Mouse (Mus musculus): ENCODE results near the gene Gm4922. TPM values are rescaled to one million over a fixed set of nuclear protein-coding genes. Genes with fewer than 3 reads are reported as not detected.

The Gm4922 gene
- polyA plus RNA-seq (2015; fragmentation: Nextera tagmentation; extraction: Ambion mirVana), result not detected in 2 replicates

DNA sequence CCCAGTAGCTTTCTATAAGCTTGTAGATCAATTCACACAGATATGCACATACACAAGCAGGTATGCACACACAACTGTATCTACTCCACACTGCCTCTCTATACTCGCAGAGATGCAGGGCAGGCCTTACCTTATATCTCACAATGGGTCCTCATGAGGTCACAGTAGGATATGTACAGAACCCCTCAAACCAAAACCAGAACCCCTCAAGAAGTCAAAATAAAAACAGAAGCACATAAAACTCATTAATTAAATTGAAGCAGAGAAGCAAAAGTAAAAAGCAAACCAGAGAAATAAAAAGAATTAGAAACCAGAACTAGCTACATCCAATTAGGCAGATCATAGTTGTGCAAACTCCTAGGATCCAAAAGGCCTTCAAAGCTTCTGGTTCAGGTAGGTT lies at the start of gene Gm4922:
Gene Gm4922, minus strand, starts transcription at position 101 of the 400 bp plus-strand sequence.
- H3K4me2 ChIP-seq (replicated peaks), result no peak within 1 kb of the TSS
- H3K27me3 ChIP-seq, result no peaks in the 10 kb centered on the region
- 86% methylated on average over 1 of the region's 1 CpGs for WGBS
- 0 out of 2 replicates have a peak, but pooled peaks cover 2% of the 10 kb centered on the region for H3K9me3 ChIP-seq
- H3K36me3 ChIP-seq, result no peaks in the 10 kb centered on the region
- H3K27ac ChIP-seq, result no peak within 1 kb of the TSS
- no peaks in the 10 kb centered on the region for H3K4me1 ChIP-seq
- H3K4me3 ChIP-seq, result no peak within 1 kb of the TSS
- ATAC-seq (ENCODE audit: low FRiP score, low read depth), result no peak
- H3K9ac ChIP-seq, result no peak within 1 kb of the TSS

GRCm38 (mm10) chr10:18835684-18836479 lies 49.3 kb upstream of the Gm4922 start:
- Histone ChIP-seq H3K9ac (no peak overlapping the region), H3K4me3 (no peak overlapping the region), H3K9me3 (no peaks in the 10 kb centered on the region), H3K27me3 (no peaks in the 10 kb centered on the region), H3K4me1 (0 out of 2 replicates have a peak, but pooled peaks cover 3% of the 10 kb centered on the region), H3K4me2 (replicated peaks) (no peak overlapping the region), H3K27ac (no peak overlapping the region), H3K36me3 (no peaks in the 10 kb centered on the region)
- WGBS, result 57% methylated on average over 6 of the region's 6 CpGs
- ATAC-seq (ENCODE audit: low FRiP score, low read depth), result no peak

DNA sequence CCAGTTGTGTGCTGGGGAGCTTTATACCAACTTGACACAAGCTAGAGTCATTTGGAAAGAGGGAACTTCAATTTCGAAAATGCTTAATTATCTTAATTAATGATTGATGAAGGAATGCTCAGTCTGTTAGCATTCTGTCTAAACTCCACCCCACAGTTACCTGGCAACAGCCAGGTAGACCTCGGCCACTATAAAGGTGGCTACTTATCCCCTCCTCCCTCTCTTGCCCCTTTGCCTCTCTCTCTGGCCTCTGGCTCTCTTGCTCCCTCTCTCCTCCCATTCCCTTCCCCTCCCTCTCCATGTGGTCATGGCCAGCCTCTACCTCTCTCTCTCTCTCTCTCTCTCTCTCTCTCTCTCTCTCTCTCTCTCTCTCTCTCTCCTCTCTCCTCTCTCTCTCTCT lies 47.8 kb upstream of the Gm4922 start:
- Histone ChIP-seq H3K4me2 (replicated peaks) (no peak overlapping the region), H3K27me3 (no peaks in the 10 kb centered on the region), H3K4me3 (no peak overlapping the region), H3K27ac (no peak overlapping the region), H3K9me3 (no peaks in the 10 kb centered on the region), H3K4me1 (peaks cover 11% of the 10 kb centered on the region; the same call in 1 of the 2 replicates), H3K9ac (no peak overlapping the region), H3K36me3 (no peaks in the 10 kb centered on the region)
- ATAC-seq (ENCODE audit: low FRiP score, low read depth), result no peak
- 55% methylated on average over 2 of the region's 2 CpGs for WGBS

GRCm38 (mm10) chr10:18831823-18832222 lies 45.2 kb upstream of the Gm4922 start:
- Histone ChIP-seq H3K4me2 (replicated peaks) (no peak overlapping the region), H3K36me3 (no peaks in the 10 kb centered on the region), H3K9me3 (no peaks in the 10 kb centered on the region), H3K27ac (no peak overlapping the region), H3K4me1 (peaks cover 11% of the 10 kb centered on the region; the same call in 1 of the 2 replicates), H3K9ac (no peak overlapping the region), H3K4me3 (no peak overlapping the region), H3K27me3 (no peaks in the 10 kb centered on the region)
- WGBS, result 60% methylated on average over 7 of the region's 7 CpGs
- ATAC-seq (ENCODE audit: low FRiP score, low read depth), result no peak

GRCm38 (mm10) chr10:18830359-18830758 lies 43.8 kb upstream of the Gm4922 start:
- Histone ChIP-seq H3K4me3 (no peak overlapping the region), H3K9ac (no peak overlapping the region), H3K27ac (no peak overlapping the region), H3K4me2 (replicated peaks) (no peak overlapping the region), H3K9me3 (no peaks in the 10 kb centered on the region), H3K4me1 (peaks cover 11% of the 10 kb centered on the region; the same call in 1 of the 2 replicates), H3K36me3 (no peaks in the 10 kb centered on the region), H3K27me3 (no peaks in the 10 kb centered on the region)
- WGBS, result 38% methylated on average over 4 of the region's 4 CpGs
- ATAC-seq (ENCODE audit: low FRiP score, low read depth), result peak; percentile 69; the same call in 1 of the 2 replicates

GRCm38 (mm10) chr10:18827936-18828335 lies 41.3 kb upstream of the Gm4922 start:
- WGBS, result 45% methylated on average over 2 of the region's 2 CpGs
- no peak overlapping the region for H3K4me3 ChIP-seq
- H3K9me3 ChIP-seq, result no peaks in the 10 kb centered on the region
- no peak overlapping the region for H3K4me2 ChIP-seq (replicated peaks)
- no peaks in the 10 kb centered on the region for H3K27me3 ChIP-seq
- no peak overlapping the region for H3K9ac ChIP-seq
- ATAC-seq (ENCODE audit: low FRiP score, low read depth), result no peak
- no peaks in the 10 kb centered on the region for H3K36me3 ChIP-seq
- H3K27ac ChIP-seq, result no peak overlapping the region
- H3K4me1 ChIP-seq, result peaks cover 11% of the 10 kb centered on the region; the same call in 1 of the 2 replicates

GRCm38 (mm10) chr10:18826107-18826506 lies 39.5 kb upstream of the Gm4922 start:
- no peak overlapping the region for H3K27ac ChIP-seq
- H3K4me2 ChIP-seq (replicated peaks), result no peak overlapping the region
- H3K9me3 ChIP-seq, result no peaks in the 10 kb centered on the region
- WGBS, result 76% methylated on average over 2 of the region's 2 CpGs
- no peak overlapping the region for H3K4me3 ChIP-seq
- no peaks in the 10 kb centered on the region for H3K36me3 ChIP-seq
- no peak overlapping the region for H3K9ac ChIP-seq
- no peaks in the 10 kb centered on the region for H3K27me3 ChIP-seq
- ATAC-seq (ENCODE audit: low FRiP score, low read depth), result no peak
- H3K4me1 ChIP-seq, result peaks cover 8% of the 10 kb centered on the region; the same call in 1 of the 2 replicates

DNA sequence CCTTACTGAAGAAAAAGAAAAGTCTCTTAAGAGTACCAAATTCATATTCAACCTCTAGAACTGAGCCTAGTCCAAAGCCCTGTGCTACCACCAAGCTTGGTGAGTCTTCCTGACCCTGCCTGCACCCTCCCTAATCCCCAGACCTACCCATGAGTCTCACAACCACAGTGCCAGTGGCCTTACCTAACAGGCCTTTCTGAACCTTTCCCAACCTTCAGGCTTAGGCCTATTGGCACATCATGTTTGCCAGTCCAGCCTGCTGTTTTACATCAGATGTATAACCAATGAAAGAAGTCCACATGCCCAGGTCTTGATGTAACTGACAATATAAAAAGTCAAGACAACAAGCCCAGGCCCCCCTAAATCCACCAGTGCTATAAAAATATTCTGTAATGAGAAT lies 38.5 kb upstream of the Gm4922 start:
- H3K36me3 ChIP-seq, result no peaks in the 10 kb centered on the region
- no peak overlapping the region for H3K4me3 ChIP-seq
- no peak for ATAC-seq (ENCODE audit: low FRiP score, low read depth)
- H3K27me3 ChIP-seq, result no peaks in the 10 kb centered on the region
- no peaks in the 10 kb centered on the region for H3K9me3 ChIP-seq
- peaks cover 4% of the 10 kb centered on the region; the same call in 1 of the 2 replicates for H3K4me1 ChIP-seq
- no peak overlapping the region for H3K4me2 ChIP-seq (replicated peaks)
- H3K9ac ChIP-seq, result no peak overlapping the region
- H3K27ac ChIP-seq, result no peak overlapping the region

GRCm38 (mm10) chr10:18816560-18816959 lies 30.0 kb upstream of the Gm4922 start:
- Histone ChIP-seq H3K27ac (no peak overlapping the region; the same call in 1 of the 2 replicates), H3K4me2 (replicated peaks) (0 out of 2 replicates have a peak overlapping the region, but pooled peaks have one; percentile 0), H3K9ac (no peak overlapping the region), H3K27me3 (no peaks in the 10 kb centered on the region), H3K4me3 (no peak overlapping the region), H3K4me1 (peaks cover 24% of the 10 kb centered on the region), H3K36me3 (no peaks in the 10 kb centered on the region), H3K9me3 (no peaks in the 10 kb centered on the region)
- ATAC-seq (ENCODE audit: low FRiP score, low read depth), result peak; percentile 93
- WGBS, result 23% methylated on average over 5 of the region's 5 CpGs

GRCm38 (mm10) chr10:18811751-18812150 lies 25.2 kb upstream of the Gm4922 start:
- H3K9me3 ChIP-seq, result no peaks in the 10 kb centered on the region
- H3K4me3 ChIP-seq, result no peak overlapping the region
- H3K27ac ChIP-seq, result no peak overlapping the region
- H3K9ac ChIP-seq, result no peak overlapping the region
- 88% methylated on average over 2 of the region's 2 CpGs for WGBS
- no peaks in the 10 kb centered on the region for H3K36me3 ChIP-seq
- H3K4me1 ChIP-seq, result peaks cover 19% of the 10 kb centered on the region
- H3K4me2 ChIP-seq (replicated peaks), result no peak overlapping the region
- ATAC-seq (ENCODE audit: low FRiP score, low read depth), result no peak
- H3K27me3 ChIP-seq, result no peaks in the 10 kb centered on the region

DNA sequence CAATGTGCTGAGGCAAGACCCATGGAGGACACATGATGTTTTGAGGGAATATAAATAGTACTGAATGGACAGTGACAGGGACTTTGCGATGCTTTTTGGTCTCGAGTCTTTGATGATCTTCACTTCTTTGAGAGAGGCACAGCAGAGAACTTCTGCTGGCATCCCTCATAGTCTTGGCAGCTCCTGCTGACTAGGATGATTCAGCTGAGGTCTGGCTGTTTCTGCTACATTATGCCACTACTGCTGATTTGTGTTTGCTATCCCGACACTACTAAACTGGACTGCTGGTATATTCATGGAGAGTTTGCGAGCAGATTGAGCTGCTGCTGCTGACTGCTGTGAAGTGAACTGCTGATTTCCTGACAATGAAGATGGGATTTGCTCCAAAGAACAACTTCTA lies 3.5 kb upstream of the Gm4922 start:
- H3K9me3 ChIP-seq, result 0 out of 2 replicates have a peak, but pooled peaks cover 2% of the 10 kb centered on the region
- H3K4me1 ChIP-seq, result no peaks in the 10 kb centered on the region
- no peak overlapping the region for H3K9ac ChIP-seq
- no peaks in the 10 kb centered on the region for H3K36me3 ChIP-seq
- no peak for ATAC-seq (ENCODE audit: low FRiP score, low read depth)
- H3K27ac ChIP-seq, result no peak overlapping the region
- no peak overlapping the region for H3K4me3 ChIP-seq
- no peaks in the 10 kb centered on the region for H3K27me3 ChIP-seq
- 86% methylated on average over 4 of the region's 4 CpGs for WGBS
- H3K4me2 ChIP-seq (replicated peaks), result no peak overlapping the region

- H3K36me3 ChIP-seq, result no peaks in the 10 kb centered on the region
- H3K27ac ChIP-seq, result no peak overlapping the region
- H3K4me3 ChIP-seq, result no peak overlapping the region
- ATAC-seq (ENCODE audit: low FRiP score, low read depth), result no peak
- no peaks in the 10 kb centered on the region for H3K4me1 ChIP-seq
- H3K9ac ChIP-seq, result no peak overlapping the region
- H3K4me2 ChIP-seq (replicated peaks), result no peak overlapping the region
- H3K27me3 ChIP-seq, result no peaks in the 10 kb centered on the region
- 0 out of 2 replicates have a peak, but pooled peaks cover 2% of the 10 kb centered on the region for H3K9me3 ChIP-seq
- 58% methylated on average over 1 of the region's 1 CpGs for WGBS
Observed at GRCm38 (mm10) chr10:18788601-18789000, 2.0 kb upstream of the Gm4922 start.

All from limb, embryonic 13.5 days (tissue).